Mouse (Mus musculus) left cerebral cortex, postnatal 14 days (tissue): ENCODE results near the gene Serinc5. TPM values are rescaled to one million over a fixed set of nuclear protein-coding genes. Genes with fewer than 3 reads are reported as not detected.

Source experiments
- DNase-seq, 2 experiments: peaks; one replicate each; pipeline ENCODE4 v3.0.0; 2021 to 2022; ENCODE audit warnings: low spot score in 2 of 2, mixed read lengths in 1 of 2
- intact Hi-C: fragments of 180-260 bp; cut with DNase I; formaldehyde crosslinking; loops from one replicate; pipeline ENCODE4 v1.15.1; 2025
- total RNA-seq, 2 experiments: library from RNA; stranded (reverse); gene quantifications; 2 replicates each; pipeline ENCODE4 v1.2.3; 2021

Gene Serinc5
- total RNA-seq, 2 experiments from 2014 or later: 60.2 to 73.2 TPM

DNA sequence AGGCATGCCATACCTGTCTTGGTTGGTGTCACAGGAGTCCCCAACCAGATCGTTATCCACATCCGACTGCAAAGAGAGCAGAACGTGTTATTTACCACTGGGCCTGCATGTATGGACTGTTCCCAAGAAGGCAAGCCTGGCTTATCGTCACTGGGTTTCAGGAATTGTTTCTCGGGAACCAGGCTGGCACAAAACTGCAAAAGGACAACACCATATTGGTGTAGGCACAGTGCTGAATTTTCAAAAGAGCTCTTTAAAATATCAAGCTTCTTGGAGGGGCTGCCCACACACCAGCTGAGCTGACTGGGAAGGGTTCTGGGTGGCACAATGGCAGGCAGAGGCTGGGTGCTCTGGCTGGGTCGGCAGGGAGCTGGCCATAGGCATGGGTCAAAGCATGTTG is 149.6 kb downstream of the Serinc5 start:
- intact Hi-C loops: no loop called here
- DNase-seq: peak in 1 of 2 experiments; percentile 34

Other genes starting within 250 kb of the Serinc5 start
- gene Ankrd34b, start 185.2 kb upstream of the Serinc5 start, total RNA-seq: 10 to 100 TPM; 16.3 to 18.1 TPM
- 10 to 100 TPM; 10.6 to 11.5 TPM for gene Fam151b, start 127.1 kb upstream of the Serinc5 start, total RNA-seq
- gene Zfyve16, start 80.2 kb upstream of the Serinc5 start, total RNA-seq: 10 to 100 TPM; 14.5 to 20.0 TPM
- not detected for gene Spz1, start 34.9 kb upstream of the Serinc5 start, total RNA-seq
- 1 to 10 TPM; 3.0 to 5.7 TPM for gene Thbs4, start 183.7 kb downstream of the Serinc5 start, total RNA-seq
- gene Mtx3, start 233.7 kb downstream of the Serinc5 start, total RNA-seq: 10 to 100 TPM; 25.0 to 26.5 TPM